Mouse (Mus musculus): ENCODE measurements around the gene Uck1.

DNA sequence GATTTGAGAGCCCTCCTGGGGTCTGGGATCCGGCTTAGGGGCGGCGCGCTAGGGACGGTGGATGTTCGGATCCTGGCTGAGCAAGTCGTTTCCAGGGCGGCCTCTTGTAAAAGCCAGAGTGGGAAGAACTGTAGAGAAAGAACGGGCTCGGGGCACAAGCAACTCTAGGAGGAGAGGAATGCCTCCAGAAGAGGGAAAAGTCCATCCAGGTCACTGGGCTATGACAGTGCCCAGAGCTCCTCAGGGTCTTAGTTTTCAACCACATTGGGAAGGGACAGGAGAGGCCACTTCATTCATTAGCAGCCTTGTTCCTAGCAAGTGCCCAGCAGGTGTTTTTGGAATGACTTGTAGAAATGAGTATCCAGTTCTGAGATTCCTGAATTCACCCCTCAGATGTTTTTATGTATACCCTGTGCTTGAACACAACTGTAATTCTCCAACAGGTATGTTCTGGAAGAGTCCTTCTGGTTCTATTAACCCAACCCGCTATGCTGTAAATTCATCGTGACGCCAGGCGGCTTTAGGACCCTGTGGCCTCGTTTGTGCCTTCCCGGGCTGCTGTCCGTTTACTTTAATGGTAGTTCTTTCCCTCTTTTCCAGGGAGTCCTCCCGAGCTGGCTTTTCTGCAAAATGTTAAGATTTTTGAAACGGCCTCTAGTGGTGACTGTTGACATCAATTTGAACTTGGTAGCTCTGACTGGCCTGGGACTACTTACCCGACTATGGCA lies 23.0 kb downstream of the Uck1 start:
- TF ChIP-seq CTCF (IDR thresholded peaks at IDR 0.05; ENCODE audit: low read depth, low read length): no peak
- TF ChIP-seq POLR2A (IDR thresholded peaks at IDR 0.05; ENCODE audit: insufficient read depth, low read length): no peak
- TF ChIP-seq EP300 (IDR thresholded peaks at IDR 0.05; ENCODE audit: insufficient read depth, low read depth, low read length): no peak
